Mouse (Mus musculus): ENCODE measurements around the gene Twnk.

The Twnk gene

GRCm38 (mm10) chr19:45005444-45005843, at the start of gene Twnk:
Gene Twnk, plus strand, starts transcription at chr19:45005663.
- in situ Hi-C loops (cut with MboI, MseI), result loop anchor here (5.0 kb wide), 1 partner anchor 73 kb away; the partner anchor contains the start of gene Slf2

- in situ Hi-C loops (cut with MboI, MseI), result loop anchor here (25.0 kb wide), 1 partner anchor 803 kb away; no protein-coding TSS in a partner anchor
Measured at GRCm38 (mm10) chr19:44959633-44960032, 45.8 kb upstream of the Twnk start.

GRCm38 (mm10) chr19:44965978-44966377, 39.5 kb upstream of the Twnk start:
- in situ Hi-C loops (cut with MboI, MseI), result loop anchor here (25.0 kb wide), 1 partner anchor 796 kb away; no protein-coding TSS in a partner anchor

DNA sequence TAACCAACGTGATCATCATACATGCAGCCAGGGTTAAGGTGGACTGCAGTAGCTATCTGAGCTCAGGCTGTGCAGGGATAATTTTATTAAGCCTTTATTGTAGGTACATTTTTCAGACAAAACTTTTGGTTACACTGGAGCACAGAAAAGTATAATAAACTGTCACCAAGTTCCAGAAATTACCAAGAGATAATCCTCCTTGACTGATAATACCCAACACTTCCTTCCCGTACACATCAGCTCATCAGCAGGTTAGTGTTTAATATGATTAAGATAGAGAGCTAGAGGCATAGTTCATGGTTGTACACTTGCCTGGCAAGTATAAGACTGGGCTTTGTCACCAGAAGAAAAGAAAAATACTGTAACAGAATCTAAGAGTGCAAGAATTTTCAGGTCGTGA, 37.1 kb upstream of the Twnk start:
- in situ Hi-C loops (cut with MboI, MseI), result loop anchor here (25.0 kb wide), 1 partner anchor 794 kb away; no protein-coding TSS in a partner anchor

DNA sequence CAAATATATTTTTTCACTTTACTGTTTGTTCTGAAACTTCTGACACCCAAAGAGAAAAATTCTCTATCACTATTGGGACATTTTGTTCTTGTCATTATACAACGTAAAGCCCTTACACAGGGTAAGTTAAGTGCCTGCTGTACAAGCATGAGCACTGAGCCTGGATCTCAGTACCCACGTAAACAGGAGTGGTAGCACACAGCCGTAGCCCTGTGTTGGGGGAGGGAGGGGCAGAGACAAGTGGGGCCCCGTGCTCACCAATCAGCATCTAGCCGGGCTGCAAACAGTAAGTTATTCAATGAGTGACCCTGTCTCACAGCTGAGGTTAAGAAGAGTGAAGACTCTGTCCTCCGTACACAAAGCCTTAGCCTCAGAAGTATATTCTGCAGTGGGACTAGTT, 28.8 kb upstream of the Twnk start:
- in situ Hi-C loops (cut with MboI, MseI), result no loop called here

- in situ Hi-C loops (cut with MboI, MseI), result no loop called here
Measured at GRCm38 (mm10) chr19:44977148-44977547, 28.3 kb upstream of the Twnk start.

DNA sequence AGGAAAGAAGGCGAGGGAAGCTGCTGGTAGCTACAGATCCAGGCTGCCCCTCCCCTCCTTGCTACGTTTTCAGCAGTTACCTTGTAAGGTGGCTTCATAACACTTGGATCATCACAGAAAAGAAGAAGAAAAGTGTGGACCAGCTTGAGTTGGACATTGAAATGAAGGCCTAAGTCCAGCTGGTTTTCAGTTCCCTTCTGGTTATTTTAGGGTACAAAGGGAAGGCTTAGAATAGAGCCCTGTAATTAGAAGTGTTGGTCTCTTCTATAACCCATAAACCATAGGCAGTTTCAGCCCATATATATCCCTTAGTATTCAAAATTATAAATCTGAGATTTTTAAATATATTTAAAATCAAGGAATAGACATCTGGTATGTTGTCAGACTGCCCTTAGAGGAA, 24.7 kb upstream of the Twnk start:
- in situ Hi-C loops (cut with MboI, MseI), result no loop called here

DNA sequence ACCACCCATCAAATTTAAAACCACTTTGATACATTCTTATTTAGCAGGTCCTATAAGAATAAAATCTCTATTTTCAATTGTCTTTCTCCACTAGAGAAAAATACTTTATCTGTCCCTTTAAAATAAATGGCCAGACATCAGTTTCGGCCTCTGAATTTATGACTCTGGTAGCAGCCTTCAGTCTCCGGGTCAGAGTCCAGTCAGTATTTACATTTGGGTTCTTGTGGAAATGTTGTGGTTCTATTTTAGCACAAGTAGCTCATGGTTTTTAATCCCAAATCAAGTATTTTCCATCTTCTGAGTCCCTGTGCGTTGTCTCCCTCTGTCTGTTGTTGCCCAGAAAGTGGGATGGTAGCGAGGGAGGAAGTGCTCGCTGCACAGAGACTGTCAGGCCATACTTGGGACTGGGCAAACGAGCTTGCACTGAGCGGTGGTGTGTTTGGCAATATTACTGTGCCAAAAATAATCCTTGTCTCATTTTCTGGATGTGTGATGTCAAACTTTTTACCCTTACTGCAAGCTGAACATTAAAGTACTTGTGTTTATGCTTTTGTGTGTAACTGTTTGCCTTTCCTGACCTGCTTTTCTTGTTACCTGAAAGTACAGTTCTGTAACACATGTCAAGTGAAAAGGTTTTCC, 22.9 kb upstream of the Twnk start:
- in situ Hi-C loops (cut with MboI, MseI), result no loop called here

DNA sequence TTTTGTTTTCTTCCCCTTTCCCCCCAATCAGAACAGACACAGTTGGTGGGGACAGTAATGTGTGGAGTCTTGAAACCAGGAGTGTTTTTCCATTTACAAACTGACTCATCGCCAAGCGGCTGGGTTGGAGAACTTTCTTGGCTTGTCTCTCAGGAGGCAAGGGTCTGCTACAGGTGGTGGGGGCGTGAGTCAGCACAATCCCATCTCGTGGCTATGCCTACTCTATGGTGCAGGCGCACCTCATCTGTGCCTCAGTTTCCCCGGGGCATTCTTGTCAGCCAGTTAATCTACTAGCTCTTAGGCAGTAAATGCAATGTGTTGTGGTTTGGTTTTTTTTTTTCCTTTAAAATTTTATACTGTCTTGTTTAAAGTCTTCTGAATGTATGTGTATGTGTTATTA, 22.1 kb upstream of the Twnk start:
- in situ Hi-C loops (cut with MboI, MseI), result no loop called here

- in situ Hi-C loops (cut with MboI, MseI), result no loop called here
Measured at GRCm38 (mm10) chr19:44984420-44984819, 21.0 kb upstream of the Twnk start.

DNA sequence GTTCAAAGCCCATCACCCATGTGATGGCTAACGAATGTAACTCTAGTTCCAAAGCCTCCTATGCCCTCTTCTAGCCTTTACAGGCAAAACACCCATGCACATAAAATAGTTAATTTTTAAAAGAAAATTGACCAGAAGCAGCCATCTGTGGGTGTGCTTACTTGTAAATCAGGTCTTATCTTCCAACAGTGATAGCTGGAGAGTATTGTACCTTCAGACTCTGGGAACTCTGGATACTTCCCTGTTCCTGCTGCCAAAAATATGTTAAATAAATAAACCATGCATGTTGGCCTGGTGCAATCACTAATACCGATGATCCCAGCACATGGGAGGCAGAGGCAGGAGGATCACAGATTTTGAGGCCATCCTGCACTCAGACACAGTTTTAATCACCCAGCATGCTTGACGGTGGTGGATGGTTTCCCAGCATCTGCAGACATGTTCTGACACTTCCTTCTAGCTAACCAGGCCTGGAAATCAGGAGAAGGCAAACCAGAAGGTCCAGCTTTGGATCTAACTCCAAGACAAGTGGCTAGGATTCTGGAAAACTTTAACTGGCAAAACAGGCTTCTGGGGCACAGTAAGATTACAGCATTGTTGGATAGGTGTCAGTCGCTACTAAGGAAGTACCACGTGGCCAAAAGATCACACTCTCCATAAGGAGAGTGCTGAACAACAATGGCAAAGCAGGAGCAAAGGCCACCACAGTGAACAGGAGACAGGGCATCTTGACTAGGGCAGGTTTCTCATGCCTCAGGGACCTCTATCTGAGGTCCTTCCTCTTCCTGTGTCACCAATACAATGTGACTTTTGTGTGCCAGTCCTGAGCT, 20.1 kb upstream of the Twnk start:
- in situ Hi-C loops (cut with MboI, MseI), result no loop called here

DNA sequence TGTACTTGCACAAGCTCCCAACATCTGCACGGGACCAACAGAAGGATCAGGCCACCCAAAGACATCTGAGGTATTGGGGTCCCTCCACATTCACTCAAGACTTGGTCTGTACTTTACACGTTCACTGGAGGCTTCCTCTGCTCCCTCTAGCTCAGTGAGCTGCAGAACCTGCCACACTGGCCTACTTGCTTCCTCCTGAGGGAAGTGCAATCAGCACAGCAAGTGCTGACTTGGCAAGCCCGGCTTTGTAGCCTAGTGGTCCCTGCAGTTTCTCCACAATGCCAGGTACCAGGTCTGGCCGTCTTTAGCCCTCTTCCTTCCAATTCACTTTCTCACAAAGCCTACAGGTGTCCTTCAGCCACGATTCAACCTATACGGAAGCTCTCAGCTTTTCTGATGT, 18.5 kb upstream of the Twnk start:
- in situ Hi-C loops (cut with MboI, MseI), result no loop called here

- in situ Hi-C loops (cut with MboI, MseI), result no loop called here
Measured at GRCm38 (mm10) chr19:44987851-44988250, 17.6 kb upstream of the Twnk start.

- in situ Hi-C loops (cut with MboI, MseI), result no loop called here
Measured at GRCm38 (mm10) chr19:44988321-44988720, 17.1 kb upstream of the Twnk start.

- in situ Hi-C loops (cut with MboI, MseI), result no loop called here
Measured at GRCm38 (mm10) chr19:44988831-44989566, 16.5 kb upstream of the Twnk start, which contains the start of gene Sema4g. Gene Sema4g, plus strand, starts transcription at chr19:44989101.

GRCm38 (mm10) chr19:44989567-44990495, 15.6 kb upstream of the Twnk start:
- in situ Hi-C loops (cut with MboI, MseI), result no loop called here

- in situ Hi-C loops (cut with MboI, MseI), result no loop called here
Measured at GRCm38 (mm10) chr19:44991031-44991430, 14.4 kb upstream of the Twnk start.

- in situ Hi-C loops (cut with MboI, MseI), result no loop called here
Measured at GRCm38 (mm10) chr19:44992246-44992645, 13.2 kb upstream of the Twnk start.

- in situ Hi-C loops (cut with MboI, MseI), result no loop called here
Measured at GRCm38 (mm10) chr19:44992712-44993111, 12.8 kb upstream of the Twnk start.

DNA sequence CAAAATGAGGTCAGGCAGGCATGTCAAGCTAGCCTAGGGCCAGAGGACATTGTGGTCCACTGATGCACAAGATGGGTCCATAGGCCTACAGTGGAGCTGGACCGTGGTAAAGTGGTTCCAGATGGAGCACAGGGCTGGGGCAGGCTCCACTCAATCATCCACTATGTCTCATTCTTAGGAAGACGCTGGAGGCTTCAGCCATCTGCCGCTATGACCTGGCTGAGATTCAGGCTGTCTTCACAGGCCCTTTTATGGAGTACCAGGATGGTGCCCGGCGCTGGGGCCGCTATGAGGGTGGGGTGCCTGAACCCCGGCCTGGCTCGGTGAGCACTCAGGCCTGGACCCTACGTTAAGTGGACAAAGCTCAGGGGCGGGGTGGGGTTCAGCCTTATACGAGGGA, 7.7 kb upstream of the Twnk start:
- in situ Hi-C loops (cut with MboI, MseI), result no loop called here

DNA sequence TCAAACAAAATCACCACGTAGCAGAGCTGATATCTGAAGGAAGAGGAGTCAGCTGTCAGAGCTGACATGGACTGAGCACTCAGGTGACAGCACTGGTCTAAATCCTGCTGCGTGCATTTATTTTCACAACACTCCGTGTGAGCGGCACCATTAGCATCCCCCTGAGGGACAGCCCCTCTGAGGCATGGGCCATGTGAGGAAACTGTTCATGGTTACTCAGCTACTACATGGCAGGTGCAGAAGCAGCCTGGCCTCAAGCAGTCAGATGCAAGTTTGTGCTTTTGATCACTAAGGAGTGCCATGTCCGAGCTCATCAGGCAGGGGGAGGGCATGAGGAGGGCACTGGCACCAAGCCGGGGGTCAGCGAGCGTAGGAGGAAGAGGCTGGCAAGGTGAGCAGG, 5.8 kb upstream of the Twnk start:
- in situ Hi-C loops (cut with MboI, MseI), result no loop called here
